Mouse (Mus musculus): Measurements from ENCODE around the gene 4930544D05Rik.

DNA sequence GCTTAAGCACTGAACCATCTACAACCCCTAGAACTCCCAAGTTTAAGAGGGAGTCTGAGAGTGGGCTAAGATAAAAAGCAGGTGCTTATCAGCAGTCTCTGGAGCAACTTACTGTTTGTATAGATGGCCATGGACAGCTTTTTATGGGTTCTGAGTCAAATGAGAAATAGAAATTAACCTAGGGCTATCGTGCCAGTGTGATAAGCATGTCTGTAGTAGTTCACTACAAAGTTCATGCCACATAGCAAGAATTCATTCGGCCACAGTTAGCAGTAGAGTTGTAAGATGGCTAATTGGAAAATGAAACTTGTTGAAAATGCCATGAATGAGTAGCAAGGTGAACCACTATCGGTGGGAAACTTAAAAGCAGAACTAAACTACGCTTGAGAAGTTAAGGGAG lies 32.9 kb downstream of the 4930544D05Rik start:
- TF ChIP-seq CTCF (IDR thresholded peaks at IDR 0.05; ENCODE audit: borderline replicate concordance, insufficient read depth, low read length) = no peak
- 0 out of 2 replicates have a peak, but pooled peaks have one; percentile 15 for TF ChIP-seq POLR2A (IDR thresholded peaks at IDR 0.05; ENCODE audit: low read depth, low read length)
